Mouse (Mus musculus) neural tube, embryonic 14.5 days (tissue): ENCODE results near the gene Mfsd12. TPM values are rescaled to one million over a fixed set of nuclear protein-coding genes. Genes with fewer than 3 reads are reported as not detected.

Experiments used
- ATAC-seq: fragments of 200-750 bp; cut with Nextera tagmentation; 2 replicates; pipeline ENCODE4 v1.8.0; 2017; ENCODE audit warnings: low read depth, mild to moderate bottlenecking, moderate TSS enrichment, moderate library complexity
- H3K27ac ChIP-seq: fragments of 300-500 bp; sonication (generic); 2 replicates; pipeline ENCODE4 v1.5.1; 2014; ENCODE audit warnings: low read depth, mild to moderate bottlenecking, control low read depth, low read length, moderate library complexity, mixed read lengths
- H3K27me3 ChIP-seq: fragments of 300-500 bp; sonication (generic); 2 replicates; pipeline ENCODE4 v1.6.1; 2014; ENCODE audit warnings: low read length; ENCODE audit not compliant: control insufficient read depth, insufficient read depth
- H3K36me3 ChIP-seq: fragments of 300-500 bp; sonication (generic); 2 replicates; pipeline ENCODE4 v1.6.1; 2014; ENCODE audit warnings: low read length, mixed read lengths; ENCODE audit not compliant: control insufficient read depth, insufficient read depth
- H3K4me1 ChIP-seq: fragments of 300-500 bp; sonication (generic); 2 replicates; pipeline ENCODE4 v1.6.1; 2014; ENCODE audit warnings: low read length; ENCODE audit not compliant: control insufficient read depth, insufficient read depth
- H3K4me2 ChIP-seq: fragments of 300-500 bp; sonication (generic); 2 replicates; pipeline ENCODE4 v1.6.1; 2014; ENCODE audit warnings: mild to moderate bottlenecking, low read depth, low read length, control low read depth
- H3K4me3 ChIP-seq: fragments of 300-500 bp; sonication (generic); 2 replicates; pipeline ENCODE4 v1.5.1; 2014; ENCODE audit warnings: low read depth, low read length, control low read depth, mixed read lengths
- H3K9ac ChIP-seq: fragments of 300-500 bp; sonication (generic); replicated peaks from 2 replicates; pipeline ENCODE4 v1.6.1; 2014; ENCODE audit warnings: low read depth, mild to moderate bottlenecking, control low read depth, low read length, mixed read lengths
- H3K9me3 ChIP-seq: fragments of 300-500 bp; sonication (generic); 2 replicates; pipeline ENCODE4 v1.6.1; 2016; ENCODE audit warnings: low read length; ENCODE audit not compliant: control insufficient read depth
- WGBS: fragments of 180-500 bp; shearing (Covaris S2); extraction: QIAGEN DNeasy Blood & Tissue Kit; methylation state at CpG from one replicate; pipeline ENCODE4 v1.1.7; 2014; 5-methylcytosine and 5-hydroxymethylcytosine counted together
- polyA plus RNA-seq: library from polyadenylated mRNA; unstranded; fragments of >200 nt; fragmentation: Nextera tagmentation; extraction: Ambion mirVana; gene quantifications from 2 replicates; pipeline ENCODE4 v1.2.1, GENCODE M21; 2014

Mfsd12 gene
- polyA plus RNA-seq, 1 experiment from 2014 or later, result 8.7 TPM

DNA sequence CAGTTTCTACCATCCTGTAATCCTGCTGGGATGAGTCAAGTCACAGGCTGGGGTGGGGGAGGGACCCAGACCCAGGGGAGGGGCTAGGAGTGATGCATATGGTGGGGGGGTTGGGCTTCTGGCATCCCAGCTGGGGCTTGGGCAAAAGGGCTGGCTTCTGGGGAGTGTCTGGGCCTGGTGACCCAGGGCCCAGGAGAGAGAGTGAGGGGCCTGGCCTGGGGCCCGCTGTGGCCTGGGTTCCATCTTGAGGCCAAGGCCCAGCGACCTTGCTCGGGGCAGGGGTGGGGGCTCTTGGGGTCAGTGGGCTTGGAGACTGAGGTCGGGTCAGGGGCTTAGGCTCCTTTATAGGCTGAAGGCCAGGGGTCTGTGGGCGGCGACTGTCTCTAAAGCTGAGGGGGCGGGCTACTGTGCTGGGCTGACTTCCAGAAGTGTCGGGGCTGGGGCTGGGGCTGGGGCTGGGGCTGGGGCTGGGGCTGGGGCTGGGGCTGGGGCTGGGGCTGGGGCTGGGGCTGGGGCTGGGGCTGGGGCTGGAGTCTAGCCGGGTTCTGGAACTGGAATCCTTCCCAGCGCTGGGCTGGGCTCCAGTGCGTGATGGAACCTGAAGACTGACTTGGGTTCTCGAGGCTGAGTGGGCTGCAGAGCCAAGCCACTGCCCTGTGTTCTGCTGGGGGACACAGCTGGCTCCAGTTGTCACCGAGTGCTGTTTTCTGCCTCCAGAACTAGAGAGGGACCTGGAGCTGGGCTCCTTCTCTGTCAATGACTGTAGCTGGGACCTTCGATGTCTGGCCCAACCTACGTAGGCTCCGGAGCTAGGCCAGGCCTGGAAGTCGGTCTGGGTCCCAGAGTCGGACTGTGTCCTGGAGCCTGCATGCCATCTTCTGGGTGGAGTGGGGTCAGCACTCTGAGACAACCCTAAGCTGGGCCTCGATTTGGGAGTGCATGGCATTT, 21.6 kb upstream of the Mfsd12 start:
- H3K4me3 ChIP-seq, result no peak overlapping the region
- WGBS, result 46% methylated on average over 15 of the region's 19 CpGs

DNA sequence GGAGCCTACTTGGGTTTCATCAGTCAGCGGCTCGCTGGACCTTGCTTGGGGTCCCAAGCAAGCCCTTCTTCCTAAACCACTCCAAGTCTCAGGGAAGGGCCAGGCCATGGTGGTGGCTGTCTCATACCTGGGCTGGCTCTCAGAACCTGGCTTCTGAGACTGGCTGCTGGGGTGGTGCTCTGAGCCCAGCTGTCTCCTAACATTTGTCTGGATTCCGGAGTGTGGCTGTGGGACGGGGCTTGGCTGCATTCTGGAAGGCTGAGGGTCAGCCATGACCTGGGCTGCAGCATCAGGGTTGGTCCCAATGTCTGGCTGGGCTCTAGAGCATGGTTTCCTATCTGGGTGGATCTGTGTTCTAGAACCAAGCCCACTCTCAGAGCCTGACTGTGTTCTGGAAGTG, 20.7 kb upstream of the Mfsd12 start:
- Histone ChIP-seq H3K4me3 (no peak overlapping the region), H3K36me3 (no peaks in the 10 kb centered on the region), H3K27me3 (peaks cover 8% of the 10 kb centered on the region; the same call in 1 of the 2 replicates), H3K4me1 (no peaks in the 10 kb centered on the region), H3K9ac (no peak overlapping the region), H3K27ac (no peak overlapping the region), H3K4me2 (no peak overlapping the region), H3K9me3 (no peaks in the 10 kb centered on the region)
- WGBS, result 99% methylated on average over 4 of the region's 4 CpGs
- ATAC-seq, result no peak

More for the DNA sequence above, 21.6 kb upstream of the Mfsd12 start:
- Histone ChIP-seq H3K36me3 (no peaks in the 10 kb centered on the region), H3K9me3 (no peaks in the 10 kb centered on the region), H3K9ac (no peak overlapping the region), H3K4me1 (no peaks in the 10 kb centered on the region), H3K27me3 (0 out of 2 replicates have a peak, but pooled peaks cover 4% of the 10 kb centered on the region), H3K4me2 (no peak overlapping the region), H3K27ac (no peak overlapping the region)
- ATAC-seq, result no peak

DNA sequence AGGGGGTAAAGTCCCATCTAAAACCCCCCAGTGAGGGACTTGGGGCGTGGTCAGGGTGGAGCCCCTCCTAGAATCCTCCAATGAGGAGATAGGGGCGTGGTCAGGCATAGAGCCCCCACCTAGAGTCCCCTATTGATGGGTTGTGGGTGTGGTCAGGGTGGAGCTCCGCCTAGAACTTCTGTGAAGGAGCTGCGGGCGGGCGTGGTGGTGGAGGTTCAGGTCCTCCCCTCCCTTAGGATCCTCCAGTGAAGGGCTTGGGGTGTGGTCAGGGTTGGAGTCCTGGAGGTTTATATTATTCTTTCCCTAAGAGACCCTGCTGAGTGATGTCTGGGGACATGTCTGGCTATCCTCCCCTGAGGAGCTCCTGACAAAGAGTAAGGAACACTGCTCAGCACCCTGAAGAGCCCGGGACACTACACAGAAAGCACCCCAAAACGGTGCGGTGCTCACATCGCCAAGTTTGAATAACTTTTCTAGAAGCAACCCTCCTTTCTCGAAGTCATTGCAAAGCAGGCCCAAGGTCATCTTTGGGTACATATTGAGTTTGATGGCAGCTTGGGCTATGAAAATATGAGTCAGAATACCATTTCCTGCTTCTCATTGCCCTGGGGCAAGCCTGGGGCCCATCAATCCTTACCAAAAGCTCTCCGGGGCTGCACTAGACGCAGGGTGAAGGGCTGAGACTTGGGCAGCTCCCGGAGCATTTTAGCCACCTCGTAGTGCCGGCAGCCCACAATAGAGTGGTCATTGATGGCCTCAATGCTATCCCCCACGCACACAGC, 16.5 kb upstream of the Mfsd12 start:
- H3K27me3 ChIP-seq, result peaks cover 30% of the 10 kb centered on the region
- H3K4me3 ChIP-seq, result no peak overlapping the region
- 33% methylated on average over 17 of the region's 17 CpGs for WGBS
- H3K4me2 ChIP-seq, result no peak overlapping the region
- no peak overlapping the region for H3K9ac ChIP-seq
- no peak overlapping the region for H3K27ac ChIP-seq
- no peaks in the 10 kb centered on the region for H3K9me3 ChIP-seq
- 0 out of 2 replicates have a peak, but pooled peaks cover 6% of the 10 kb centered on the region for H3K4me1 ChIP-seq
- no peaks in the 10 kb centered on the region for H3K36me3 ChIP-seq
- ATAC-seq, result no peak

DNA sequence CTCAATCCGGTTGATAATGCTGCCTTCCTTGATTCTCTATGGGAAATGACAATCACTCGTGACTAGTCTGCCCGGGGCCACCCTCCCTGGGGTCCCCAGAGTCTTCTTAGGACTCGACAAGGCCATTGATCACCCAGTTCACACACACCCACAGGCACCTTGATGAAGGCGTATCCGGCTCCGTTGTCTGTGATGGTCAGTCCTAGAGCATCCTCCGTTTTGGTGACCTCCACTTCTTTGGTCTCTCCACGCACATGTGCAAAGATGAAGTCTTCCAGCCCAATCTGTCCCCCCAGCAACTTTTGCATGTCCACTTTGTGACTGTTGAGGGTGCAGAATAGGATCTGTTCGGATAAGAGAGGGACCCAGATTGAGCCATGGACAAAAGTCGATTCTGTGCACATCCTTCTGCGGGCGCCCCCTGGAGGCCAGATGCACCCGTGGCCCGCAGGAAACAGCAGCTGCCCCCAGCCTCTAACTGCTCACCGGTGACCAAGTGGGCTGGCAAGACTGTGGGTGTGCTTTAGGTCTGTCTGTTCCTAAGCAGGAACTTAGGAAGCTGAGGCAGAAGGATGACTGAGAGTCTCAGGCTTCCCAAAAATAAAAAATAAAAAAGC, 15.8 kb upstream of the Mfsd12 start:
- no peaks in the 10 kb centered on the region for H3K36me3 ChIP-seq
- H3K9ac ChIP-seq, result no peak overlapping the region
- ATAC-seq, result no peak
- peaks cover 6% of the 10 kb centered on the region; the same call in 1 of the 2 replicates for H3K4me1 ChIP-seq
- no peaks in the 10 kb centered on the region for H3K9me3 ChIP-seq
- H3K4me3 ChIP-seq, result no peak overlapping the region
- 37% methylated on average over 16 of the region's 16 CpGs for WGBS
- H3K27me3 ChIP-seq, result peaks cover 30% of the 10 kb centered on the region
- no peak overlapping the region for H3K4me2 ChIP-seq
- no peak overlapping the region for H3K27ac ChIP-seq

DNA sequence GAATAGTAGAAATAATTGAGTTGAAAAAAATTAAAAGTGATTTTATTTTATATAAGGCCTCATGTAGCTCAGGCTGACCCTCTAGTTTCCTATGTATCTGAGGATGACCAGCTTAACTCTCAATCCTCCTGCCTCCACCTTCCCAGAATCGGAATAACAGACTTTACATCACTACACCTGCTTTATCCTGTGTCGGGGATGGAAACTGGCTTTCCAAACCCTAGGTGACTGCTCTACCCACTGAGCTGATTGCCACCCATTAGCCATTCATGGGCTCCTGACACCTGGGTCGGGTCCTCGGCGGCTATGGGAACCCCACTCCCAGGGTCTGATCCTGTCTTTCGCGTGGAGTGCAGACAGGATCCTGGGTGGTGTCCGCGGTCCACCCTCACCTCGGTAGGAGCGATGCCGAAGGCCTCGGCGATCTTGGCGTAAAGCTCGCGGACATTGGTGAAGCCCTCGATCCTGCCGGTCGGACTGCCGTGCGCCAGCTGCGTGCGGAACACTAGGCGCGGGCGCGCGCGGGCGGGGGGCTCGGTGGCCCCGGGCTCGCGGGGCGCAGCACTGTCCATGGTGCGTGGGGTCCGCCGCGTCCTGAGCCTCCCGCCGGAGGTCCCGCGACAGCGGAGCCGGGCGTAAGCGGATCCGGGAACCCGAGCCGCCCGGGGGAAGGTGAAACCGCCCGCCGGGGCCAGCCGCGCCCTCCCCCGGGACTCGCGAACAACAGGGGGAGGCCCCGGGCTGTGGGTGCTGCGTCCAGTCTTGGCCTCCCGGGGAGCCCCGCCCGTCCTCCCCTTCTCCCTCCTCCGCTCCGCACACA, 14.4 kb upstream of the Mfsd12 start, which contains the start of gene Gipc3:
Gene Gipc3 (minus strand): TSS at position 581 of the 820 bp plus-strand sequence.
- Histone ChIP-seq H3K27me3 (peaks cover 34% of the 10 kb centered on the region), H3K4me1 (peaks cover 6% of the 10 kb centered on the region; the same call in 1 of the 2 replicates), H3K27ac (no peak within 1 kb of the TSS), H3K36me3 (no peaks in the 10 kb centered on the region), H3K4me3 (peak within 1 kb of the TSS; percentile 31), H3K4me2 (peak within 1 kb of the TSS; percentile 71), H3K9ac (peak within 1 kb of the TSS; percentile 37), H3K9me3 (no peaks in the 10 kb centered on the region)
- ATAC-seq, result no peak
- 5% methylated on average over 66 of the region's 67 CpGs for WGBS

GRCm38 (mm10) chr10:81344421-81345161, 12.7 kb upstream of the Mfsd12 start:
- ATAC-seq, result no peak
- Histone ChIP-seq H3K36me3 (no peaks in the 10 kb centered on the region), H3K9me3 (no peaks in the 10 kb centered on the region), H3K4me3 (no peak overlapping the region), H3K27ac (no peak overlapping the region), H3K4me1 (peaks cover 10% of the 10 kb centered on the region), H3K27me3 (peaks cover 34% of the 10 kb centered on the region), H3K4me2 (no peak overlapping the region), H3K9ac (no peak overlapping the region)
- 58% methylated on average over 8 of the region's 8 CpGs for WGBS

- Histone ChIP-seq H3K4me2 (no peak overlapping the region), H3K9me3 (no peaks in the 10 kb centered on the region), H3K27me3 (peaks cover 34% of the 10 kb centered on the region), H3K9ac (no peak overlapping the region), H3K27ac (no peak overlapping the region), H3K4me3 (no peak overlapping the region), H3K4me1 (peaks cover 16% of the 10 kb centered on the region), H3K36me3 (no peaks in the 10 kb centered on the region)
- ATAC-seq, result no peak
- WGBS, result 85% methylated on average over 4 of the region's 4 CpGs
Observed at GRCm38 (mm10) chr10:81345162-81345534, 12.1 kb upstream of the Mfsd12 start.
